12 mouse cellular contexts compared by ENCODE assay signal in genomic region chr8:105332523-105332922, GRCm38 (mm10).
"Had no signal": no experiment of that assay in that cellular context is flagged by ENCODE, and none has a peak within 500 bp of the region (broad histone marks: within the 10 kb centered on the region; RNA-seq: fewer than 3 reads in every experiment).

No protein-coding gene starts in this region.

- H3K27me3 ChIP-seq: limb, embryonic 15.5 days; liver, embryonic 15.5 days; neural tube, embryonic 12.5 days had no signal

- ATAC-seq: hindbrain, embryonic 16.5 days; inflammation-experienced regulatory T-cells, adult 6 months had no signal

- H3K9ac ChIP-seq: limb, embryonic 15.5 days; liver, embryonic 15.5 days had no signal

- H3K27ac ChIP-seq: limb, embryonic 15.5 days; liver, embryonic 15.5 days; neural tube, embryonic 12.5 days had no signal

- H3K4me2 ChIP-seq: limb, embryonic 15.5 days; liver, embryonic 15.5 days; neural tube, embryonic 12.5 days had no signal

- DNase-seq: kidney, adult 8-10 months; layer of hippocampus, adult 9-11 months; layer of hippocampus, postnatal 36 days; midbrain, embryonic 14.5 days; spleen, adult 18-20 months; thymus, postnatal 14 days had no signal

- H3K4me3 ChIP-seq: limb, embryonic 15.5 days; liver, embryonic 15.5 days; myocyte; neural tube, embryonic 12.5 days had no signal

- H3K9me3 ChIP-seq: limb, embryonic 15.5 days; liver, embryonic 15.5 days; neural tube, embryonic 12.5 days had no signal
